Mouse (Mus musculus): ENCODE data around the gene Dock8.

GRCm38 (mm10) chr19:25184076-25184475, 184.7 kb downstream of the Dock8 start:
- TF ChIP-seq GATA1 (IDR thresholded peaks at IDR 0.05; ENCODE audit: borderline replicate concordance, low read length) (no peak), FLI1 (IDR thresholded peaks at IDR 0.05; ENCODE audit: low read length) (no peak)

All from megakaryocyte, embryonic 14.5 days (primary cell).